Mouse (Mus musculus) T-helper 17 cell (primary cell): ENCODE measurements around the gene Tmeff2.

Experiments
- in situ Hi-C, 2 experiments: fragments of 300-600 bp; cut with MboI, MseI; formaldehyde crosslinking; loops; 1 replicate in 1 of 2; 2 replicates in 1 of 2; pipeline ENCODE4 v1.15.1; 2025; ENCODE audit warnings: high pct_unique_total_duplicates in 2 of 2

The Tmeff2 gene

GRCm38 (mm10) chr1:51101034-51101590 lies 200.7 kb downstream of the Tmeff2 start:
- in situ Hi-C loops = no loop called here

GRCm38 (mm10) chr1:51104698-51105097 lies 204.3 kb downstream of the Tmeff2 start:
- in situ Hi-C loops = no loop called here

GRCm38 (mm10) chr1:51106401-51106920 lies 206.0 kb downstream of the Tmeff2 start:
- in situ Hi-C loops = no loop called here

- in situ Hi-C loops = no loop called here
Observed at GRCm38 (mm10) chr1:51107299-51107698, 206.9 kb downstream of the Tmeff2 start.

- in situ Hi-C loops = no loop called here
Observed at GRCm38 (mm10) chr1:51114721-51115120, 214.3 kb downstream of the Tmeff2 start.

GRCm38 (mm10) chr1:51115761-51116160 lies 215.3 kb downstream of the Tmeff2 start:
- in situ Hi-C loops = no loop called here

- in situ Hi-C loops = no loop called here
Observed at GRCm38 (mm10) chr1:51117830-51118229, 217.4 kb downstream of the Tmeff2 start.

GRCm38 (mm10) chr1:51125671-51126424 lies 225.4 kb downstream of the Tmeff2 start:
- in situ Hi-C loops = no loop called here

GRCm38 (mm10) chr1:51126425-51126765 lies 225.9 kb downstream of the Tmeff2 start:
- in situ Hi-C loops = no loop called here

- in situ Hi-C loops = no loop called here
Observed at GRCm38 (mm10) chr1:51136792-51137191, 236.3 kb downstream of the Tmeff2 start.

- in situ Hi-C loops = no loop called here
Observed at GRCm38 (mm10) chr1:51139605-51140004, 239.2 kb downstream of the Tmeff2 start.

GRCm38 (mm10) chr1:51141381-51141780 lies 240.9 kb downstream of the Tmeff2 start:
- in situ Hi-C loops = no loop called here

GRCm38 (mm10) chr1:51142729-51143128 lies 242.3 kb downstream of the Tmeff2 start:
- in situ Hi-C loops = no loop called here

- in situ Hi-C loops = no loop called here
Observed at GRCm38 (mm10) chr1:51145693-51146092, 245.2 kb downstream of the Tmeff2 start.

GRCm38 (mm10) chr1:51148481-51149137 lies 248.2 kb downstream of the Tmeff2 start:
- in situ Hi-C loops = no loop called here

- in situ Hi-C loops = no loop called here
Observed at GRCm38 (mm10) chr1:51149488-51149887, 249.0 kb downstream of the Tmeff2 start.

GRCm38 (mm10) chr1:51149890-51150289 lies 249.4 kb downstream of the Tmeff2 start:
- in situ Hi-C loops = loop anchor here in 1 of 2 experiments (10.0 kb wide), 1 partner anchor 1785 kb away; no protein-coding TSS in a partner anchor

- in situ Hi-C loops = loop anchor here in 1 of 2 experiments (10.0 kb wide), 1 partner anchor 1783 kb away; no protein-coding TSS in a partner anchor
Observed at GRCm38 (mm10) chr1:51152017-51152416, 251.6 kb downstream of the Tmeff2 start.

- in situ Hi-C loops = loop anchor here in 1 of 2 experiments (10.0 kb wide), 1 partner anchor 1782 kb away; no protein-coding TSS in a partner anchor
Observed at GRCm38 (mm10) chr1:51152856-51153255, 252.4 kb downstream of the Tmeff2 start.

GRCm38 (mm10) chr1:51184276-51184675 lies 283.8 kb downstream of the Tmeff2 start:
- in situ Hi-C loops = no loop called here

- in situ Hi-C loops = no loop called here
Observed at GRCm38 (mm10) chr1:51189008-51189407, 288.6 kb downstream of the Tmeff2 start.

- in situ Hi-C loops = no loop called here
Observed at GRCm38 (mm10) chr1:51191253-51191652, 290.8 kb downstream of the Tmeff2 start.
